Mouse (Mus musculus) ES-Bruce4 (cell line): ENCODE results near the gene Klhl12.

ENCODE experiments used
- CTCF ChIP-seq: IDR thresholded peaks from one replicate; pipeline ENCODE4 v1.8.1; 2011; ENCODE audit warnings: low read depth, low read length
- EP300 ChIP-seq: IDR thresholded peaks from 2 replicates; pipeline ENCODE4 v1.6.1; 2011; ENCODE audit warnings: low read depth, low read length; ENCODE audit not compliant: insufficient read depth
- POLR2A ChIP-seq: IDR thresholded peaks from one replicate; pipeline ENCODE4 v1.8.1; 2011; ENCODE audit warnings: low read length; ENCODE audit not compliant: insufficient read depth

DNA sequence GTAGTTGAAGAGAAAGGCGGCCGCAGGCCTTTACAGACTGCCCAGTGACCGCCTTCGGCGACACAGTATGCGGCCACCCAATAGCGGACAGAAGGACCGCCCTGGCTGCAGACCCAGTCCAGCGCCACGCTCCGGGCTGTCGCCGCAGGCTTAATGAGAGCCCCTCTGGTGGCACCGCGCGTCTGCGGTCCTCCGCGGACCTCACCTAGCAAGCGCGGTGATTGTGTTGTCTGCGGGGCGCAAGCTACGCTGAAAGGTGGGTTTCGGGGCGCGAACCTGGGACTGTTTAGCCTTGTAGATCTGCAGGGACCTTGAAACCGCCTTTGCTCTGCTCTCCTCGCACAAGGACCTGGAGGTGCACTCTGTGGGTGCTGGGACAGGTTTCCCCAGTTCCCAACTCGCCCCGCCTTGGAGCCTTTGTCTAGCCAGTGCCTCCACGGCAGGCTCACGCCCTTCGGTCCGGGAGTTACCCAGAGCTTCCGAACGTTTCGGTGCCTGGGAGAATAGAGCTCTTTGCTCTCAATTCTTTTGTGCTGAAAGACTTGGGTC, 58.1 kb downstream of the Klhl12 start:
- TF ChIP-seq EP300 (no peak), CTCF (no peak), POLR2A (no peak)
